Mouse (Mus musculus) layer of hippocampus, postnatal 25 days (tissue): ENCODE measurements around the gene Gm7929. TPM values are rescaled to one million over a fixed set of nuclear protein-coding genes. Genes with fewer than 3 reads are reported as not detected.
A peak's percentile ranks its signal among the peaks of the same experiment; 100 is the strongest.
"Not testable (repeated sequence)": the region's sequence is repeated elsewhere in the genome, so short reads cannot be mapped to it uniquely, and the experiment has no call there.

Source experiments
- DNase-seq, 2 experiments: peaks; one replicate each; pipeline ENCODE4 v3.0.0; 2022; ENCODE audit warnings: mixed read lengths in 2 of 2, low spot score in 1 of 2; ENCODE audit errors: extremely low spot score in 1 of 2
- total RNA-seq, 2 experiments: library from RNA; stranded (reverse); gene quantifications; 2 replicates each; pipeline ENCODE4 v1.2.3; 2021

Gm7929 gene
- not detected for total RNA-seq

DNA sequence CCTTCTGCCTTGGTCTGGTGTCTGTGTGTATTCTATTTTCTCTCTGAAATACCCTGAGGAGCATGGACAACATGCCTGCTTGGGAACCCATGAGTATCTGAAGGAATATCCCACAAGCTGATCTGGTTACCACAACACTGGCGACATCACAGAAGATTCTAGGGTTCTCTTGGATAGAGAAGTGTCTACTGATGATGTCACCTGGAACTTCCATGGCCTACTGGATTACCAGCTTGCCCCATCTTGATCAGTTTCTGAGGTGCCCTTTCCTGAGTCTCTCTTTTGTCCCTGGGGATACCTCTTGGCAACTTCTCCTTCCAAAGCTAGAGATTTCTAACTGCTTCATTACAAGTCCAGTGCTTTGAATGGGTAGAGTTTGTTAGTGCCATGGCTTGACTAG, at the start of gene Gm7929:
Gm7929 (minus strand) TSS at position 101 of the 400 bp plus-strand sequence.
- not testable (repeated sequence) for DNase-seq

DNA sequence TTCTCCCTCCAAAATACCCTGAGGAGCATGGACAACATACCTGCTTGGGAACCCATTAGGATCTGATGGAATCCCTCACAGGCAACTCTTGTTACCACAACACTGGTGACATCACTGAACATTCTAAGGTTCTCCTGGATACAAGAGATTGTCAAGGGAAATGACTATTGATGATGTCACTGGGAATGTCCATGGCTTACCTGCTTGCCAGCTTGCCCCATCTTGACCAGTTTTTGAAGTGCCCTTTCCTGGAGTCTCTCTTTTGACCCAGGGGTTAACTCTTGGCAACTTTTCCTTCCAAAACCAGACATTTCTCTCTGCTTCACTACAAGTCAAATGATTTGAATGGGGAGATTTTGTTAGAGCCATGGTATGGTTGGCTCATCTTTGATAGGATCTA, 21.9 kb upstream of the Gm7929 start, which contains the start of gene Gm47189:
Gm47189 (minus strand) TSS at position 101 of the 400 bp plus-strand sequence.
- not testable (repeated sequence) for DNase-seq

DNA sequence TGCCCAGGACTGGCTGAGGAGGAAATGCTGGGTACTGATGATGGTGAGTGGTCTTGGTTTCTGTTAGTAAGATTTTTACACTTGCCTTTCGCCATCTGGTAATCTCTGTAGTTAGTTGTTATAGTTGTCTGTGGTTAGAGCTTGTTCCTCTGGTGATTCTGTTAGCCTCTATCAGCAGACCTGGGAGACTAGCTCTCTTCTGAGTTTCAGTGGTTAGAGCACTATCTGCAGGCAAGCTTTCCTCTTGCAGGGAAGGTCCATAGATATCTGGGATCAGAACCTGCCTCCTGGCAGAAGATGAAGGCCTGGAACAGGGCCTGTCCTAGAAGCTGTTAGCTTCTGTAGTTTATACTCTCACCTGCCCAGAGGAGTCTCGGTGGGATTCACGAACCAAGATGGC, 5.5 kb upstream of the Gm7929 start:
- peak in 1 of 2 experiments; percentile 2 for DNase-seq

DNA sequence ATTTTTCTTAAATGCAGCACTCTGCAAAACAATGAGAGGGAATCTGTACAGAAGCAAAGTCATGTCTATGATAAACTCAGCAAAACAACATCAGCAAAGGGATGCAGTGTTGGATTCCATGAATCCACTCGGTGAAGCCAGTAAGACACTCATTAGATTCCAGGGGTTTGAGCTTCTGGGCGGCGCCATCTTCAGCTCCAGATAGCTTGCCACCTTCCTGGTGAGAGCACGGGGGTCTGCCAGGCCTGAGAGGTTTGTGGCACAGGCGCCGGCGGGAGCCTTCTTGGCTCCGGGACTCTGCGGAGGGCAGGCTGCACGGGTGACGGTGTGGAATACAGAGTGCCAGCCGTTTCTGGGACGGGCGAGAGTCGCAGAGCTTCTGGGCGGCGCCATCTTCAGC, 27.0 kb downstream of the Gm7929 start:
- not testable (repeated sequence) for DNase-seq

DNA sequence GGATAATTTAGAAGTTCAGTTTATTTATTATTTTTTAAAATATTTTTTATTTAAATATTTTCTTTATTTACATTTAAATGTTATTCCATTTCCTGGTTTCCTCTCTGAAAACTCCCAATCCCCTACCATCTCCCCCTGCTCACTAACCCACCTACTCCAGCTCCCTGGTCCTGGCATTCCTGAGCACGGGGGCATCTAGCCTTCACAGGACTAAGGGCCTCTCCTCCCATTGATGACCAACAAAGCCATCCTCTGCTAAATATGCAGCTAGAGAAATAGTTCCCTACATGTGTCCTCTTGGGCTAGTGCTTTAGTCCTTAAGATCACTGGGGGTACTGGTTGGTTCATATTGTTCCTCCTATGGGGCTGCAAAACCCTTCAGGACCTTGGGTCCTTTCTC, 33.2 kb downstream of the Gm7929 start:
- DNase-seq: not testable (repeated sequence)

DNA sequence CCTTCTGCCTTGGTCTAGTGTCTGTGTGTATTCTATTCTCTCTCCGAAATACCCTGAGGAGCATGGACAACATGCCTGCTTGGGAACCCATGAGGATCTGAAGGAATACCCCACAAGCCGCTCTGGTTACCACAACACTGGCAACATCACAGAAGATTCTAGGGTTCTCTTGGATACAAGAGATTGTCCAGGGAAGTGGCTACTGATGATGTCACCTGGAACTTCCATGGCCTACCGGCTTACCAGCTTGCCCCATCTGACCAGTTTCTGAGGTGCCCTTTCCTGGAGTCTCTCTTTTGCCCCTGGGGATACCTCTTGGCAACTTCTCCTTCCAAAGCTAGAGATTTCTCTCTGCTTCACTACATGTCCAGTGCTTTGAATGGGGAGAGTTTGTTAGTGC, 48.6 kb downstream of the Gm7929 start, which contains the start of gene Gm8068:
Gm8068 (minus strand) TSS at position 101 of the 400 bp plus-strand sequence.
- not testable (repeated sequence) for DNase-seq

Other genes starting within 250 kb of the Gm7929 start
- gene Gm7970, start 195.0 kb downstream of the Gm7929 start, total RNA-seq: not detected
- under 1 TPM in 1 of 2 experiments, not detected in 1; 0.25 TPM for gene 1700049E17Rik2, start 177.4 kb downstream of the Gm7929 start, total RNA-seq
- gene Gm3072, start 126.0 kb downstream of the Gm7929 start, total RNA-seq: not detected
- not detected for gene Gm3676, start 104.1 kb downstream of the Gm7929 start, total RNA-seq
- gene Gm8068, start 48.7 kb downstream of the Gm7929 start, total RNA-seq: not detected
- gene Gm47189, start 21.8 kb upstream of the Gm7929 start, total RNA-seq: not detected
- gene Gm7980, start 156.7 kb upstream of the Gm7929 start, total RNA-seq: not detected
- gene 1700049E17Rik1, start 174.3 kb upstream of the Gm7929 start, total RNA-seq: not detected
- gene 1700024B05Rik, start 193.4 kb upstream of the Gm7929 start, total RNA-seq: not detected
- not detected for gene Gm6401, start 217.3 kb upstream of the Gm7929 start, total RNA-seq
- not detected for gene Gm3543, start 232.7 kb upstream of the Gm7929 start, total RNA-seq